Mouse (Mus musculus) heart, embryonic 16.5 days (tissue): ENCODE data around the gene Lsr. TPM values are rescaled to one million over a fixed set of nuclear protein-coding genes. Genes with fewer than 3 reads are reported as not detected.
"Not testable (repeated sequence)": the region's sequence is repeated elsewhere in the genome, so short reads cannot be mapped to it uniquely, and the experiment has no call there.

Source experiments
- ATAC-seq: fragments of 200-750 bp; cut with Nextera tagmentation; replicated peaks from 2 replicates; pipeline ENCODE4 v1.8.0; 2017; ENCODE audit warnings: moderate number of reproducible peaks; ENCODE audit not compliant: insufficient read depth, low FRiP score; ENCODE audit errors: extremely low read depth
- H3K27ac ChIP-seq: fragments of 300-500 bp; sonication (generic); 2 replicates; pipeline ENCODE4 v1.5.1; 2014; ENCODE audit warnings: mild to moderate bottlenecking, low read length, control low read depth, moderate library complexity
- H3K27me3 ChIP-seq: fragments of 300-500 bp; sonication (generic); 2 replicates; pipeline ENCODE4 v1.6.1; 2014; ENCODE audit warnings: low read length, mixed read lengths; ENCODE audit not compliant: control insufficient read depth, insufficient read depth
- H3K36me3 ChIP-seq: fragments of 300-500 bp; sonication (generic); 2 replicates; pipeline ENCODE4 v1.6.1; 2014; ENCODE audit not compliant: control insufficient read depth, insufficient read depth
- H3K4me1 ChIP-seq: fragments of 300-500 bp; sonication (generic); 2 replicates; pipeline ENCODE4 v1.6.1; 2014; ENCODE audit warnings: low read length, mixed read lengths; ENCODE audit not compliant: control insufficient read depth, insufficient read depth
- H3K4me2 ChIP-seq: fragments of 300-500 bp; sonication (generic); 2 replicates; pipeline ENCODE4 v1.6.1; 2014; ENCODE audit warnings: low read depth, mild to moderate bottlenecking, control low read depth, low read length
- H3K4me3 ChIP-seq: fragments of 300-500 bp; sonication (generic); 2 replicates; pipeline ENCODE4 v1.5.1; 2014; ENCODE audit warnings: mild to moderate bottlenecking, control low read depth, low read length
- H3K9ac ChIP-seq: fragments of 300-500 bp; sonication (generic); 2 replicates; pipeline ENCODE4 v1.6.1; 2014; ENCODE audit warnings: low read length, control low read depth
- H3K9me3 ChIP-seq: fragments of 300-500 bp; sonication (generic); replicated peaks from 2 replicates; pipeline ENCODE4 v1.6.1; 2016; ENCODE audit warnings: low read length; ENCODE audit not compliant: control insufficient read depth
- WGBS: fragments of 180-500 bp; shearing (Covaris S2); extraction: QIAGEN DNeasy Blood & Tissue Kit; methylation state at CpG from one replicate; pipeline ENCODE4 v1.1.7; 2014; 5-methylcytosine and 5-hydroxymethylcytosine counted together
- polyA plus RNA-seq: library from polyadenylated mRNA; unstranded; fragments of >200 nt; fragmentation: Nextera tagmentation; extraction: Ambion mirVana; gene quantifications from 2 replicates; pipeline ENCODE4 v1.2.1, GENCODE M21; 2015

The Lsr gene
- polyA plus RNA-seq, 1 experiment from 2014 or later = 10.8 TPM

- not testable (repeated sequence) for H3K27ac ChIP-seq, ATAC-seq, H3K9me3 ChIP-seq, H3K9ac ChIP-seq, H3K4me1 ChIP-seq, H3K27me3 ChIP-seq, H3K4me2 ChIP-seq, H3K4me3 ChIP-seq
- H3K36me3 ChIP-seq = peaks cover 44% of the 10 kb centered on the region
- WGBS = 82% methylated on average over 3 of the region's 3 CpGs
Measured at GRCm38 (mm10) chr7:30949902-30950301, 23.4 kb downstream of the Lsr start.

GRCm38 (mm10) chr7:30945876-30946275 lies 27.4 kb downstream of the Lsr start:
- WGBS = 95% methylated on average over 7 of the region's 7 CpGs
- Histone ChIP-seq H3K9ac (no peak overlapping the region), H3K4me3 (no peak overlapping the region), H3K36me3 (peaks cover 13% of the 10 kb centered on the region), H3K4me1 (no peaks in the 10 kb centered on the region), H3K4me2 (no peak overlapping the region), H3K27ac (no peak overlapping the region), H3K9me3 (no peaks in the 10 kb centered on the region), H3K27me3 (no peaks in the 10 kb centered on the region)
- ATAC-seq = no peak

GRCm38 (mm10) chr7:30945466-30945865 lies 27.8 kb downstream of the Lsr start:
- not testable (repeated sequence) for H3K4me3 ChIP-seq, H3K27ac ChIP-seq, H3K4me1 ChIP-seq, ATAC-seq, H3K4me2 ChIP-seq, H3K9ac ChIP-seq, H3K27me3 ChIP-seq, H3K9me3 ChIP-seq
- peaks cover 12% of the 10 kb centered on the region for H3K36me3 ChIP-seq
- WGBS = 81% methylated on average over 7 of the region's 7 CpGs

GRCm38 (mm10) chr7:30944706-30945105 lies 28.6 kb downstream of the Lsr start:
- not testable (repeated sequence) for H3K27me3 ChIP-seq, H3K27ac ChIP-seq, ATAC-seq, H3K36me3 ChIP-seq, H3K9me3 ChIP-seq, H3K4me1 ChIP-seq, H3K4me2 ChIP-seq, H3K9ac ChIP-seq, H3K4me3 ChIP-seq
- WGBS = 57% methylated on average over 2 of the region's 2 CpGs

GRCm38 (mm10) chr7:30943909-30944635 lies 29.2 kb downstream of the Lsr start, which contains the start of gene Hamp:
Gene Hamp (minus strand): TSS chr7:30944032.
- 62% methylated on average over 9 of the region's 9 CpGs for WGBS
- no peak within 1 kb of the TSS for H3K4me3 ChIP-seq
- ATAC-seq = no peak
- H3K4me2 ChIP-seq = no peak within 1 kb of the TSS
- no peaks in the 10 kb centered on the region for H3K9me3 ChIP-seq
- no peaks in the 10 kb centered on the region for H3K4me1 ChIP-seq
- no peak within 1 kb of the TSS for H3K27ac ChIP-seq
- H3K9ac ChIP-seq = no peak within 1 kb of the TSS
- H3K36me3 ChIP-seq = peaks cover 5% of the 10 kb centered on the region
- no peaks in the 10 kb centered on the region for H3K27me3 ChIP-seq

GRCm38 (mm10) chr7:30942365-30942764 lies 30.9 kb downstream of the Lsr start:
- not testable (repeated sequence) for H3K9me3 ChIP-seq, ATAC-seq, H3K4me3 ChIP-seq, H3K4me1 ChIP-seq, H3K4me2 ChIP-seq, H3K36me3 ChIP-seq, H3K27ac ChIP-seq, H3K9ac ChIP-seq, H3K27me3 ChIP-seq
- WGBS = 60% methylated on average over 2 of the region's 3 CpGs

GRCm38 (mm10) chr7:30940070-30940469 lies 33.2 kb downstream of the Lsr start:
- 57% methylated on average over 1 of the region's 1 CpGs for WGBS
- ATAC-seq = not testable (repeated sequence)

GRCm38 (mm10) chr7:30935422-30936099 lies 37.7 kb downstream of the Lsr start:
- not testable (repeated sequence) for H3K4me2 ChIP-seq, ATAC-seq, H3K9ac ChIP-seq, H3K9me3 ChIP-seq, H3K36me3 ChIP-seq, H3K27me3 ChIP-seq, H3K27ac ChIP-seq, H3K4me1 ChIP-seq, H3K4me3 ChIP-seq
- WGBS = 65% methylated on average over 6 of the region's 6 CpGs

More at GRCm38 (mm10) chr7:30940070-30940469, 33.2 kb downstream of the Lsr start:
- H3K9ac ChIP-seq, H3K4me3 ChIP-seq, H3K4me1 ChIP-seq, H3K4me2 ChIP-seq, H3K27ac ChIP-seq, H3K9me3 ChIP-seq, H3K36me3 ChIP-seq, H3K27me3 ChIP-seq: not testable (repeated sequence)

- not testable (repeated sequence) for H3K4me1 ChIP-seq, ATAC-seq
- WGBS = 62% methylated on average over 2 of the region's 2 CpGs
Measured at GRCm38 (mm10) chr7:30924581-30924980, 48.7 kb downstream of the Lsr start, which contains the start of gene Hamp2. Gene Hamp2 (minus strand): TSS chr7:30924681.

More at GRCm38 (mm10) chr7:30924581-30924980, 48.7 kb downstream of the Lsr start, which contains the start of gene Hamp2:
- H3K9me3 ChIP-seq, H3K36me3 ChIP-seq, H3K9ac ChIP-seq, H3K4me2 ChIP-seq, H3K27ac ChIP-seq, H3K27me3 ChIP-seq, H3K4me3 ChIP-seq: not testable (repeated sequence)
